Mouse (Mus musculus) intestine, postnatal 0 days (tissue): ENCODE measurements around the gene Ndufc1. TPM values are rescaled to one million over a fixed set of nuclear protein-coding genes. Genes with fewer than 3 reads are reported as not detected.
"Not testable (repeated sequence)": the region's sequence is repeated elsewhere in the genome, so short reads cannot be mapped to it uniquely, and the experiment has no call there.

Source experiments
- ATAC-seq: fragments of 200-750 bp; cut with Nextera tagmentation; 2 replicates; pipeline ENCODE4 v1.8.0; 2017; ENCODE audit warnings: mild to moderate bottlenecking, moderate TSS enrichment, moderate library complexity
- H3K27ac ChIP-seq: fragments of 300-500 bp; sonication (generic); 2 replicates; pipeline ENCODE4 v1.5.1; 2014; ENCODE audit warnings: mild to moderate bottlenecking, low read depth, low read length, moderate library complexity
- H3K27me3 ChIP-seq: fragments of 300-500 bp; sonication (generic); replicated peaks from 2 replicates; pipeline ENCODE4 v1.6.1; 2014; ENCODE audit warnings: low read length, mixed read lengths; ENCODE audit not compliant: control insufficient read depth, insufficient read depth
- H3K36me3 ChIP-seq: fragments of 300-500 bp; sonication (generic); 2 replicates; pipeline ENCODE4 v1.6.1; 2014; ENCODE audit warnings: mild to moderate bottlenecking, moderate library complexity; ENCODE audit not compliant: control insufficient read depth, insufficient read depth
- H3K4me1 ChIP-seq: fragments of 300-500 bp; sonication (generic); replicated peaks from 2 replicates; pipeline ENCODE4 v1.6.1; 2014; ENCODE audit warnings: antibody characterized with exemption, low read length, mixed read lengths; ENCODE audit not compliant: control insufficient read depth, insufficient read depth
- H3K4me2 ChIP-seq: fragments of 300-500 bp; sonication (generic); replicated peaks from 2 replicates; pipeline ENCODE4 v1.6.1; 2014; ENCODE audit warnings: low read depth, mild to moderate bottlenecking, moderate library complexity
- H3K4me3 ChIP-seq: fragments of 300-500 bp; sonication (generic); 2 replicates; pipeline ENCODE4 v1.5.1; 2014; ENCODE audit warnings: low read depth, low read length
- H3K9ac ChIP-seq: fragments of 300-500 bp; sonication (generic); 2 replicates; pipeline ENCODE4 v1.6.1; 2014; ENCODE audit warnings: mild to moderate bottlenecking, low read depth, low read length
- H3K9me3 ChIP-seq: fragments of 300-500 bp; sonication (generic); 2 replicates; pipeline ENCODE4 v1.6.1; 2016; ENCODE audit warnings: mixed run types; ENCODE audit not compliant: control insufficient read depth
- CTCF ChIP-seq: sonication (generic); IDR thresholded peaks from 2 replicates; pipeline ENCODE4 v1.5.1; 2016; ENCODE audit warnings: low read depth, mild to moderate bottlenecking, control low read depth, antibody characterized with exemption, moderate library complexity
- WGBS: fragments of 180-500 bp; shearing (Covaris S2); extraction: QIAGEN DNeasy Blood & Tissue Kit; methylation state at CpG from one replicate; pipeline ENCODE4 v1.1.7; 2014; 5-methylcytosine and 5-hydroxymethylcytosine counted together
- polyA plus RNA-seq: library from polyadenylated mRNA; unstranded; fragments of >200 nt; fragmentation: Nextera tagmentation; extraction: Ambion mirVana; gene quantifications from 2 replicates; pipeline ENCODE4 v1.2.1, GENCODE M21; 2015

The Ndufc1 gene
- polyA plus RNA-seq, 1 experiment from 2014 or later = 1,395 TPM

GRCm38 (mm10) chr3:51358181-51358580 is 50.6 kb downstream of the Ndufc1 start:
- WGBS = 1% methylated on average over 15 of the region's 15 CpGs
- peak overlapping the region; percentile 66; the same call in 1 of the 2 replicates for H3K9ac ChIP-seq
- H3K4me2 ChIP-seq = peak overlapping the region; percentile 87
- no peaks in the 10 kb centered on the region for H3K9me3 ChIP-seq
- peak overlapping the region; percentile 84; the same call in 1 of the 2 replicates for H3K27ac ChIP-seq
- no peak for TF ChIP-seq CTCF
- H3K4me1 ChIP-seq = peaks cover 5% of the 10 kb centered on the region; the same call in 1 of the 2 replicates
- peak; percentile 71 for ATAC-seq
- peak overlapping the region; percentile 61 for H3K4me3 ChIP-seq
- H3K27me3 ChIP-seq = no peaks in the 10 kb centered on the region
- no peaks in the 10 kb centered on the region for H3K36me3 ChIP-seq

- no peak for TF ChIP-seq CTCF
- Histone ChIP-seq H3K9ac (no peak overlapping the region), H3K27me3 (no peaks in the 10 kb centered on the region), H3K36me3 (no peaks in the 10 kb centered on the region), H3K9me3 (no peaks in the 10 kb centered on the region), H3K27ac (no peak overlapping the region), H3K4me1 (peaks cover 5% of the 10 kb centered on the region; the same call in 1 of the 2 replicates), H3K4me2 (peak overlapping the region; percentile 87), H3K4me3 (peak overlapping the region; percentile 61)
- ATAC-seq = no peak
- 14% methylated on average over 14 of the region's 14 CpGs for WGBS
These were observed 51.2 kb downstream of the Ndufc1 start for GRCm38 (mm10) chr3:51357624-51358023.

- H3K4me2 ChIP-seq = peak overlapping the region; percentile 87; the same call in 1 of the 2 replicates
- no peaks in the 10 kb centered on the region for H3K9me3 ChIP-seq
- 26% methylated on average over 5 of the region's 5 CpGs for WGBS
- peaks cover 5% of the 10 kb centered on the region; the same call in 1 of the 2 replicates for H3K4me1 ChIP-seq
- H3K27ac ChIP-seq = peak overlapping the region; percentile 50; the same call in 1 of the 2 replicates
- ATAC-seq = peak; percentile 15
- no peak for TF ChIP-seq CTCF
- no peaks in the 10 kb centered on the region for H3K36me3 ChIP-seq
- no peak overlapping the region for H3K4me3 ChIP-seq
- H3K27me3 ChIP-seq = no peaks in the 10 kb centered on the region
- no peak overlapping the region for H3K9ac ChIP-seq
These were observed 51.7 kb downstream of the Ndufc1 start for GRCm38 (mm10) chr3:51357078-51357477.

DNA sequence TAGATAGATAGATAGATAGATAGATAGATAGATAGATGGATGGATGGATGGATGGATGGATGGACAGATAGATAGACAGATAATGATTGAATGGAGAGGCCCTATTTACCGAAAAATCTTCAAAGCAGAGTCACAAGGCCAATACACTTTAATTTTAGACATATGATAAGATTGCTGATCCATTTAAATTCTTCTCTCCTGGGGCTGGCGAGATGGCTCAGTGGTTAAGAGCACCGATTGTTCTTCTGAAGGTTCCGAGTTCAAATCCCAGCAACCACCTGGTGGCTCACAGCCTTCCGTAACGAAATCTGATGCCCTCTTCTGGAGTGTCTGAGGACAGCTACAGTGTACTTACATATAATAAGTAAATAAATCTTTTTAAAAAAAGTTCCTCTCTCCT is 53.8 kb downstream of the Ndufc1 start:
- not testable (repeated sequence) for ATAC-seq, H3K4me2 ChIP-seq, H3K36me3 ChIP-seq, H3K4me1 ChIP-seq, H3K9ac ChIP-seq, H3K4me3 ChIP-seq, H3K27me3 ChIP-seq, H3K27ac ChIP-seq, H3K9me3 ChIP-seq
- WGBS = 91% methylated on average over 6 of the region's 6 CpGs

Other genes with a start within 250 kb of the Ndufc1 start
- 11.3 and 12.0 TPM in 2 replicates for gene Noct, start 184.5 kb downstream of the Ndufc1 start, polyA plus RNA-seq
- 38.6 and 40.7 TPM in 2 replicates for gene Elf2, start 68.3 kb downstream of the Ndufc1 start, polyA plus RNA-seq
- 0.41 and 0.59 TPM in 2 replicates for gene Mgarp, start 12.2 kb downstream of the Ndufc1 start, polyA plus RNA-seq
- 14.4 and 16.3 TPM in 2 replicates for gene Naa15, start 6.2 kb upstream of the Ndufc1 start, polyA plus RNA-seq
- 16.3 and 17.8 TPM in 2 replicates for gene Rab33b, start 74.9 kb upstream of the Ndufc1 start, polyA plus RNA-seq
- gene Setd7, start 151.9 kb upstream of the Ndufc1 start, polyA plus RNA-seq = 1.6 and 1.9 TPM in 2 replicates